Mouse (Mus musculus) left cerebral cortex, postnatal 10 days (tissue): ENCODE data around the gene Bag3. TPM values are rescaled to one million over a fixed set of nuclear protein-coding genes. Genes with fewer than 3 reads are reported as not detected.

Experiments
- DNase-seq, 2 experiments: peaks; one replicate each; pipeline ENCODE4 v3.0.0; 2021 to 2022; ENCODE audit warnings: low spot score in 2 of 2, mixed read lengths in 1 of 2; ENCODE audit errors: extremely low spot score in 1 of 2
- intact Hi-C: fragments of 180-260 bp; cut with DNase I; formaldehyde crosslinking; loops from one replicate; pipeline ENCODE4 v1.15.1; 2025
- total RNA-seq, 2 experiments: library from RNA; stranded (reverse); gene quantifications; 2 replicates each; pipeline ENCODE4 v1.2.3; 2021

Bag3 gene
- 1 to 10 TPM; 4.6 to 4.9 TPM for total RNA-seq

DNA sequence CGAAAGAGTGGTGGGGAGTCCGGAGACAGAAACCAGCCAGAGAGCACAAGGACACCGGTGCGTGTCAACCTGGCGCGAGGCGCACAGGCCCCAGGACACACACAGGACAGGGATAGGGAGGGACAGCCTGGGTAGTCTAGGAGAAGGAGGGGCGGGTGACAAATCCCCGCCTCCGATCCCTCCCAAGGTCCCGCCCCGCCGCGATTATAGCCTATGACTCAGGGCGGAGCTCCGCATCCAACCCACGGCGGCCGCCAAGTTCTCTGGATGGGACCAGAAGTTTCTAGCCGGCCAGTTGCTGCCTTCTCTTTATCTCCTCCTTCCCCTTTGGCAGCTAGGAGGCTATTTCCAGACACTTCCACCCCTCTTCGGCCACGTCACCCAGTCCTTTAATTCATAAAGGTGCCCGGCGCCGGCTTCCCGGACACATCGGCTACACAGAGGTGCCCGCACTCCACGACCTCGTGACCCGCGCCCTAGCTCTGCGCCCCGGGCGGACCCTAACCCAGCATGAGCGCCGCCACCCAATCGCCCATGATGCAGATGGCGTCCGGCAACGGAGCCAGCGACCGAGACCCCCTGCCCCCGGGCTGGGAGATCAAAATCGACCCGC, at the start of gene Bag3:
Bag3 (plus strand) TSS at position 268 of the 613 bp plus-strand sequence.
- DNase-seq: peak; percentile 60 to 94
- intact Hi-C loops: no loop called here

DNA sequence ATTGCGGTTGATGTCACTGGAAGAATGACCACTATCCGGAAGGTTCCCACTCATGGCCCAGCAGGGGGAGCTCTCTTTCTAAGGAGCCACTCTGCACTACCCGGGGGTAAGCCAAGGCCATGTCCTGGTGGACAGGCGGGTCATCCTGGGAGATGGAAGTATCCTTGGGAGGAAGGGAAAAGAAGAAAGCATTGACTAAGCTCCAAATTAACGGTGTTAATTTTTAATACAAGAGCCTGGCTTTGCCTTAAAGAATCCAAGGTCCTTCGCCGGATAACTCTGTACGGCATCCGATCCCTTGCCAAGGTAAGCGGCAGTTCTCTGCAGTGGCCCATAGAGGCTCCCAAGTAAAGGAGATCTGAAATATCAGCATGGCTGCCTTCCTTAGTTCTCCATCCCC, 49.1 kb upstream of the Bag3 start:
- peak; percentile 24 to 70 for DNase-seq
- intact Hi-C loops: no loop called here

DNA sequence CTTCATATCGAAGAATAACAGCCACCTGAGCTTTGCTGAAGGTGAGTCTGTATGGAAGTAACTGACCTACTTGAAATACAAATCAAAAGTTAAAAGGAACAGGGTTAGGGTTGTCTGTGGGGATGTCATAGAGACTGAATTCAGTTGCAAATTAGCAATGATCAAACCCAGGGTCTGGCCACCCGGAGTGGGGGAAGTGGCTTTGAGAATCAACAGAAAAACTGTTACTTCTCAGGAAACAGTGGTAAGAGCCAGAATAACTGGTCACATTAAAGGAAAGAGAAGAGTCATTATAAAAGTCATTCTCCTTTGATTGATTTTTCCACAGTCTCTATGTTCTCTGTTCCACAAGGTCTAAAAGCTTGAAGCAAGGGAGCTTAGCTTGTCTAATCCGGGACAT, 34.4 kb upstream of the Bag3 start:
- intact Hi-C loops: no loop called here
- DNase-seq: no peak

DNA sequence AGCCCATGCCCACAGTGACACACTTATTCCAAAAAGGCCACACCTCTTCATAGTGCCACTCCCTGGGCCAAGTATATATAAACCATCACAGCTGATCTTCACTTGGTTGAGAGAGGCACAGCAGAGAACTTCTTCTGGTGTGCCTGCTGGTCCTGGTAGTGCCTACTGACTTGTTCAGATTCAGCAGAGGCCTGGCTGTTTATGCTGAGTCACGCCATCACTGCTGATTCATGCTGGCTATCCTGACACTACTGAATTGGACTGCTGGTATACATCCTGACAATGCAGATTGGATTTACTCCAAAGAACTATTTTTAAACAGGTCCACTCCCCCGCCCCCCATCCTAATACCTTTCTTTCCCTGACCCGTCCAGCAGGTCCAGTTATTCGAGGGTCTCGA, 28.9 kb upstream of the Bag3 start:
- DNase-seq: no peak
- intact Hi-C loops: no loop called here

DNA sequence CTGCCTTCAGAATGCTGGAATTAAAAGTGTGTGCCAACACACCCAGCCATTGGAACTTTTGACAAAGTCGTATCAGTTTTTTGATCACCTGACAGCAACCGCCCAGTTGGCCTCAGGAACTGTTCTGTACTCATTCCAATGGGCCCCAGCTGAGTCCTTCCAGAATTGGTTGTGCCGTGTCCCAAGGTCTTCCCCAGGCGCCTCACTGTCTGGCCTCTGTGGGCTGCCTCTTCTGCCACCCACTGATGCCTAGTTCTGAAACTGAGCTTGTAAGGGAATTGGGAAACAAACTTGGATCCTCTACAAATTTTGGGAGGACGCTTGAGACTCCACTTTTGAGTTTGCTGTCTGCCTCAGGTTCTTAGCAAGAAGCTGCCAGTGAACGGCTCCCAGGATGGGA, 23.6 kb upstream of the Bag3 start:
- intact Hi-C loops: no loop called here
- DNase-seq: no peak

DNA sequence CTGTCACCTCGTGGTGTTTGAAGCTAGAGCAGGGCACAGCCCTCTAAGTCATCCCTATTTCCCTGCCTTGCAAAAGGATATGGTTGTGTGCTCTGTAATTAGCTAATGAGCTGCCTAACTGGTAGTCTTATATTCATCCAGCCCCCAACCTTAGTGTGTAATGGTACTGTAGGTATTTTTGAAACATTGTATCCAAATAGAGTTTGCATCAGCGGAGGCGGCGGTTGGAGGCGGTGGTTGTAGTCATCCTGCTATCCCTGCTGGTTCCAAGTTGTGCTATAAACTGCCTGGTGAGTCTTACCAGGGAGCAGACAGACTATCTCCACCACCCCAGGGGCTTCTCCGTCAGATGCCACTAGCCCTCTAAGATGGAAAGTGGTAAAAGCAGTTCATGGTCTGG, 19.3 kb upstream of the Bag3 start:
- no peak for DNase-seq
- intact Hi-C loops: no loop called here

DNA sequence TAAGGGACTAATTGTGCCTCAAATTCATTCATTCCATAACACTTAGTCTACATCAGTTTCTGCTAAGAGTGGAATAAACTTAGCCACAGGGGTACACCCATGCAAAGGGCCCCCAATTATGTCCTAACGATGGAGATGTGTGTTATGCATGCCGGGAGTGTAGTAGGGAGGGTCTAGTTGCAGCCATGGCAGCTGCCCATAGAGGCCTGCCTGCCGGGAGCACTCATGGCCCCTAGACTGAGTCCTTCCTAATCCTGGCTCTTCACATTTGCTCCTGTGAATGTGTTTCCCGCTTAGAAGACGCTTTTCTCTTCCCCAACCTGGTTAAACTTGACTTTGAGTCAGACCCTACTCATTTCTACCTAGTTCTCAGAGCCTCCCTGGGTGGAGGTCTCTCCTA, 11.5 kb upstream of the Bag3 start:
- intact Hi-C loops: no loop called here
- no peak for DNase-seq

DNA sequence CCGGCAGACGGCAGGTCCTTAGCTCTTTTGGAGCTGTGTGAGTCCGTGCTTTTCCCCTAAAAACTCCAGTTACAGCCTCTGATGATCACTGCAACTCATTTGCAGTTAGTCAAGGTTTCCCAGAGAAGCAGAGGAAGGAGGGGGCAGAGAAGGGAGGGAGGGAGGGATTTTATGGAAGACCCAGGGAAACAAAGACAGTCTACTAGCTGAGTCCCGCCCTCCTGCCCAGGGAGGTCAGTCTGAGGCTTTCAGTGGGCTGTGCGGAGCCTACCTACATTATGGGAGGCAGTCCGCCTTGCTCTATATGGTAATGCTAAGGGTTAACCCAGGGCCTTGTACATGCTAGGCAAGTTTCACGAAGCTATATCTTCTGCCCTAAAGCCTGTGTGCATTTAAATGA, 9.9 kb upstream of the Bag3 start:
- intact Hi-C loops: no loop called here
- no peak for DNase-seq

DNA sequence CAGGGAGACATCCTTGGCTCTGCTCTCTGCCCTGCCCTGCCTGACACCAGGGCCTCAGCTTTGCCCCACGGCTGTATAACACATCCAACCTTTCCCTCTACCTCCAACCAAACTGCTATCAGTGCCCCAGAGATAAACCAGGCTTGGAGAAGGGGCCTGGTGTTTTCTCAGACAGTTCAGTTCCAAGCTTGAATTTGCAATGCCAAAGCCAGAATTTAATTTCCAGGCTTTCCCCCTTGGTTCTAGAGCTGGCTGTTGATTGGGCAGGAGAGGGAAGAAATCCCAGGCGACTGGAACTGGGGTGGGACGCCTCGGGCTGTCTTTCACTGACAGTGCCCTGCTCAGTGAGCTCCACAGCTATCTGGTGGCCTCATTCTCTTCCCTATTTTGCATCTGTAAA, 9.1 kb upstream of the Bag3 start:
- intact Hi-C loops: no loop called here
- DNase-seq: no peak

DNA sequence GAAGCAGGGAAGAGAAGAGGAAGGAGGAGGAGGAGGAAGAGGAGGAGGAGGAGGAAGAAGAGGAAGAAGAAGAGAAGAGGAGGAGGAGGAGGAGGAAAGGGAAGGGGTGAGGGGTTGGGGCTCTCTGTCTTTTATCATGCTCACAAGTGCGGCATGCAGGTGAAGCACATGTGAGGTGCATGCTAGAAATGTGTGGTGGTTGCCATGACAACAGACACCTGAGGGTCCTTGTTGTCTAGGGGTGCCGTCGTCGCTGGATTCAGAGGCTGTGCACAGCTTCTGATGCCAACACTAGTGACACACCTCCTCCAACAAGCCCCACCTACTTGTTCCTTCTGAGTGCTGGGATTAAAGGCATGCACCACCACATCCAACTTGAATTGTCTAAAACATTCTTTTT, 7.1 kb upstream of the Bag3 start:
- intact Hi-C loops: no loop called here
- DNase-seq: no peak

DNA sequence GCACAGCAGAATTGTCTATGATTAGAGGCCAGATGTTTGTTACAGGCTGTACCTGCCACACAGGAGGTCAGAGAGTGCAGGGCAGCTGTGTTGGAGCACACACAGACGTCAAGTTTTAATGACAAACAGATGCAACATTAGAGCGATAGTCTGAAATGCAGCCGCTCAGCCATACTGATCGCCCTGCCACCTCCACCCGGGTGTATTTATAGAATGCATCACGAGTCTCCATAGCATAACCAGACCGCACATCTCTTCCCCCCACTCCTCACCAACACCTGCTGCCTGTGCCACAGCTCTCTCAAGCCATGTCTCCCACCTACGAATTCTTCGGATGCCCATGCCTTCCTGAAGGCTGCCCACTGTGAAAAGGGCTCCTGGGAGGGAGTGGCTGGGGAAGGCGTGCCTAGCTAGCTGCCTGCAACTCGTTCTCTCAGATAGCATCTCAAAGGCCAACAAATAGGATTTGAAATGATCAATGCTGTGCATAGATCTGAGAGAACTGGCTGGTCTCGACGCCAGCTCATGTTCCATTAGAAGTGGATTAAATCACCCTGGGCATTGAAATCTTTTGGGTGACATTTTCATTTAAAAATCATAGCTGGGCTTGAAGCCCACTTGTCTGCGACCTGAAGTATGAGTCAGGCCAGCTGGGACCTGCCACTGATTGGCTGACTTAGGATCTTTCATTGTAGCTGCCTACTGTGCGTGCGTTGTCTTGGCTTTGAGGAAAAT, 3.9 kb upstream of the Bag3 start:
- no peak for DNase-seq
- intact Hi-C loops: no loop called here

DNA sequence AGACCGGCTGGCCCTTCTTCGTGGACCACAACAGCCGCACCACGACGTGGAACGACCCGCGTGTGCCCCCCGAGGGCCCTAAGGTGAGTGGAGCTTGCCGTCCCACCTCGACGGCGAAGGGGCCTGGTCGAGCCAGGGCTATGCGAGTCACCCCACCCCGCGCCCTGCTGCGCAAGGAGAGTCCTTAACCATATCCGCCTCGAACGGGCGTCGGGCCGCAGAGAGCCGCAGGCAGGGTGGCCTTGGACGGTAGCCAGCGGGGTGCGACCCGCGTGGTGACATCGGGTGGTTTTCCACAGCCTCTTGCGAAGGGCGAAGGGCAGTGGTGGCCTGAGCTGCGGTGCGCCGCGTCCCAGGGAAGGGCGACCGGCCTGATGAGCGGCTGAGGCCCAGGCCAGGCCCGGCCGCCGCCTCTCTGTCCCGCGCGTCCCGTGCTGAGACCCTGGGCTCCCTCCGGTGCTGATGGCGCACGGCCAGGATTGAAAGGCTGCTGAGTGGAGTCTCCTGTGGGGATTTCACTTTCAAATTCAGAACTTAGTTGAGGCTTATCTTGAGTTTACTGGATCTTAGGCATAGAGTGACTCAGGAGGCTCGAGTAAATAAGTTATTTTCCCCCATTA, 656 bp downstream of the Bag3 start:
- intact Hi-C loops: no loop called here
- DNase-seq: peak in 1 of 2 experiments; percentile 85

DNA sequence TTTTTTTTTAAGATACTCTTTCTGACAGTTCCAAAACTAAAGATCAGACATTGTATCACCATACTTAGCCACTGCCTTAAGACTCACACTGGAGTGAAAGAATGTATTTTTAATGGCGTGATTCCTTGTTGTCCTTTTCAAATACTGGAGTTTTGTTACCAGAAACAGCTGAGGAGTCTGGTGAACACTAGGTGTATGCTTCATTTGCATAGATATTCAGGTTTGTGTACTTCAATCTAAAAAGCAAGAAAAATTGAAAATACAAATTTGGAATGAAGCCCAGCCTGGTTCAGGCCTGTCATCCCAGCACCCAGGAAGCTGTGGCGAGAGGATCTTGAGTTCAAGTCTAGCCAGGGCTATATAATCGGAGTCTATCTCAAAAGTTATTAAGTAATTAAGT, 1.2 kb downstream of the Bag3 start:
- no peak for DNase-seq

DNA sequence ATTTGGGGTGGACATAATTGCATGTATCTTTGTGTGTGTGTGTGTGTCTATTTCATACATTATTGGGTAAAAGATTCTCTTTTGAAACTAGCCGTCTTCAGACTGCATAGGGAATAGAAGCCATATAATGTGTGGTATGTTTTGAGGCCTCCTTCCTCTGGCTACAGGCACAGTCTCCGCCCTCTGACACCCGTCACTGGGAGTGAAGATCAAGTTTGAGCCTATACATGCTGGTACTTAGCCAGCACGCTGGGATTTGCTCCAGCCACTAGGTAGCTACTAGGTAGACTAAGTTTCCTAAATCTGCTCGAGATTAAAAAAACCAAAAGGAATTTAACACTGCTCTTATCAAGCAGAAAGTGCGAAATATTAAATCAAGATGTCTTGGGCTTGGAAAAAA, 3.2 kb downstream of the Bag3 start:
- no peak for DNase-seq
- intact Hi-C loops: no loop called here

More for the DNA sequence above, 1.2 kb downstream of the Bag3 start:
- intact Hi-C loops: no loop called here

DNA sequence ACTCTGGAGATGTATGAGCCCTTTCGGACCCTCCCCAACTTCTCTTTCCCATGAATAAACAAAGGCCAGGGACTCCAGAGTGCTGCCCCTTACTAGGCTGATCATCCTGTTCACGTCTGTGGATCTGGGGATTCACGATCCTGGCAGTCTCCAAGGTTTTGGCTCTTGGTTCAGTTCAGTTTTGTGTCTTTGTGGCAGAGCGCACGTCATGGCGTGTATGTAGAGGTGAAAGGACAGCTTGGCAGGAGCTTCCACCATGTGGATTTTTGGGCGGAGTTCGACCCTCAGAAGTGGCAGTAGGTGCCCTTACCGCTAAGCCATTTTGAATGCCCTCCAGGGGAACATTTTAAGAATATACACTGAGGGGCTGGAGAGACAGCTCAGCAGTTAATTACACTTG, 5.2 kb downstream of the Bag3 start:
- intact Hi-C loops: no loop called here
- DNase-seq: no peak

DNA sequence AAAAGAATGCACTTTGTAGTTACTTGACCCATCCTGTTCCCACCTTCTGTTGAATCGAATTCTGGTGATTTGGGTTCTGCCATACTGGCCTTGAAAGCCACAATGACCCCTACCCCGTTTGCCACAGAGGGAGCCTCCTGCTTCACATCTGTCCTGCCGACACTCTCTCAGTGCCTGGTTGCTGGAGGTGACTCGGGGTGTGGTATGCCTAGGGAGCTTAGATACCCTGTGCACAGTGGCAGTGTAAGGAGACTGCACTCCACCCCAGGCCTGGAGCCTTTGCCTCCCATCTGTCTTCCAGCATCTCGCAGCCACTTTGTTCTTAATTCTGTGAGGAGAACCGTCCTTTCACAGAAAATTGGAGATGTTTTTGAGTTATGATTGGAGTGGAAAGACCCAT, 5.7 kb downstream of the Bag3 start:
- intact Hi-C loops: no loop called here
- DNase-seq: no peak

DNA sequence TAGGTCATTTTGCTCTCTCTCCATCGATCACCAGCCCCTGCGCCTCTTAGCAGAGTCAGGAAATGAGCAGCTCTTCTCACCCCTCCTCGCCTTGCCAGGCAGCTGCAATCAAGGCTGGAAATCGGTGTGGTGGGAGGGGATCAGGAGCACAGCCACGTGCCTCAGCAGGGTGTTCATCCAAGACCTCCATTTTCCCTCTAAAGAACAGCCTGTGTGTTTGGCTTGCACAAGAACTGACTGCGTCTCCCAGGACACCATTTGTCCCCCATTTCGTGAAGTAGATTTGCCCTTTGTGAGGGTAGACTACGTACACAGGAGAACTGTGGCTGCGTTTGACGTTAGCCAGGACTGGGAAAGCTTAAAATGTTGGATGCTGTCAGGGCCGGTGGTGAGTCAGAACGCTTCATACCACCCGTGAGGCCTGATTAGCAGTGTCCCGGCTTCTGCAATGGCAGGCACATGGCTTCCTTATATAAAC, 6.2 kb downstream of the Bag3 start:
- intact Hi-C loops: no loop called here

DNA sequence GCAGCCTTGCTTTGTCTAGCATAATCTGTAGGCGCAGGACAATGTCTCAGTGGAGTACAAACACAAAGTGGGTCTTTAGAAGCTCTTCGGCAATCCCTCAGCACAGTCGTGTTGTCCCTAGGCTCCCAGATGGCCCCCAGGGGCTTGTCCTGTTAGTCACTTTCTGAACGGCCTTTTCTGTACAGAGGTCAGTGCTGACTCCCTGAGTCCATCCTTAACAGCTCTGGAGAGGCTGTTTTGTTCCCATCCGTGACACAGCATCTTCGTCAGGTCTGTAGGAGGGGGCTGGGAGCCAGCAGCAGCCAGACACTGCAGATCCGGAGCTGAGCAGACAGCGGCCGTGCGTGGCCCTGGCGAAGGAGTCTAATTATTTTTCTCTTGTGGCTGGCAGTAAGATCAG, 7.6 kb downstream of the Bag3 start:
- peak in 1 of 2 experiments; percentile 40 for DNase-seq
- intact Hi-C loops: no loop called here

More for the DNA sequence above, 6.2 kb downstream of the Bag3 start:
- DNase-seq: no peak

DNA sequence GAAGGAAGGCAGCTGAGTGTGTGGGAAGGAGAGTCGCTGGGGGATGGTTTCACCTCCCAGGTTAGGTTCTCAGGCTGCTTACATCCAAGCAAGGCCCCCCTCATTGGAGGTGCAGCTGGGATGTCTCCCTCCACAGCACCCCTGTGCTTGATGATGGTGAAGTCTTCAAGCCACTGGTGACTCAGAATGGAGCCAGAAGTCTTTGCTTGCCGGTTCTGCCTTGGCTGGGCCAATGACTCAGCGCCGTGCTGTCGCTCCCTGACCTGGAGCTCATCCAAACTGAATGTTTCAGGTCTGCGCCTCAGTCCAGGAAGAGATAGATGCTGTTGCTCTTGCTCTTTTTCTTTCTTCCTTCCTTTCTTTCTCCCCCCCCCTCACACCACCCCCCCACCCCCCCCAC, 8.5 kb downstream of the Bag3 start:
- DNase-seq: peak in 1 of 2 experiments; percentile 55
- intact Hi-C loops: no loop called here

DNA sequence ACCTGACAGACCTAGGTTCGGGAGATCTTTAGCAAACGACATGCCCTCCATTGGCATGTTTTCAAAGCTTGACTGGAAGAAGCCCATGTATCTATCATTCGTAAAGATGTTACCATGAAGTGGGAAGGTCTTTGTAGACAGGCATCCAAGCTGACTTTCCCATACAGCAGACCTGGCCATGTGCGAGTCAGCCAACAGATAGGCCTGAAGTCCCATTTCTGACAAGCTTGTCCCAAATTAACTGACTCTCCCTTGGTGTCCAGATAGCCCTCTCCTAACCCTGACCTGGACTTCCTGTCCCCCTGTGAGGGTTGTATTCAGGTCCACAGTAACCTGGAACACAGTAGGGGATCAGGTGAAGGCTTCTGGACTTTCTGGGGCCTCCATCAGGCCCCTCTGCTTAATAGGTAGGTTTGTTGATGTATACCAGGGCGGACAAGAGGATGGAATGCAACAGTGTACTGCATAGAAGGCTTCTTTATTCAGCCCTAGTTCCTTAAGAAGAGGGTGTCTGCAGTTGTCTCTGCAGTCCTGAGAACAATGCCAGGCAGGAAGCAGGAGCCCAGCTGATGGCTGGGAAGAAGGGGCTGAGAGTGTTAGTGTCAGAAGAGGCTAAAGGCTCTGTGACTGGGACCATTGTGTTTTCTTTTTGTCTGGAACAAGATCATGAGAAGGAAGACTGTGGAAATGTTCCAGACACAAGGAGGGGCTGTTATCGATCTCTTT, 9.2 kb downstream of the Bag3 start:
- intact Hi-C loops: no loop called here
- no peak for DNase-seq
